Mouse (Mus musculus): ENCODE results near the gene Adam22.
"Not testable (repeated sequence)": the region's sequence is repeated elsewhere in the genome, so short reads cannot be mapped to it uniquely, and the experiment has no call there.

The Adam22 gene

GRCm38 (mm10) chr5:8326671-8327070, 41.3 kb downstream of the Adam22 start:
- no peak for DNase-seq (ENCODE audit: low spot score)

GRCm38 (mm10) chr5:8312324-8312723, 55.6 kb downstream of the Adam22 start:
- no peak for DNase-seq (ENCODE audit: low spot score)

- DNase-seq (ENCODE audit: low spot score) = no peak
Observed at GRCm38 (mm10) chr5:8310907-8311306, 57.1 kb downstream of the Adam22 start.

GRCm38 (mm10) chr5:8297719-8298419, 70.1 kb downstream of the Adam22 start:
- no peak for DNase-seq (ENCODE audit: low spot score)

- no peak for DNase-seq (ENCODE audit: low spot score)
Observed at GRCm38 (mm10) chr5:8293287-8293686, 74.7 kb downstream of the Adam22 start.

- DNase-seq (ENCODE audit: low spot score) = no peak
Observed at GRCm38 (mm10) chr5:8291496-8291895, 76.5 kb downstream of the Adam22 start.

GRCm38 (mm10) chr5:8289678-8290614, 78.0 kb downstream of the Adam22 start:
- no peak for DNase-seq (ENCODE audit: low spot score)

- DNase-seq (ENCODE audit: low spot score) = no peak
Observed at GRCm38 (mm10) chr5:8284123-8284522, 83.8 kb downstream of the Adam22 start.

GRCm38 (mm10) chr5:8276141-8276540, 91.8 kb downstream of the Adam22 start:
- DNase-seq (ENCODE audit: low spot score) = no peak

- no peak for DNase-seq (ENCODE audit: low spot score)
Observed at GRCm38 (mm10) chr5:8257366-8257765, 110.6 kb downstream of the Adam22 start.

- DNase-seq (ENCODE audit: low spot score) = no peak
Observed at GRCm38 (mm10) chr5:8256487-8256886, 111.5 kb downstream of the Adam22 start.

- DNase-seq (ENCODE audit: low spot score) = no peak
Observed at GRCm38 (mm10) chr5:8244696-8245095, 123.3 kb downstream of the Adam22 start.

- no peak for DNase-seq (ENCODE audit: low spot score)
Observed at GRCm38 (mm10) chr5:8243064-8243615, 124.8 kb downstream of the Adam22 start.

- no peak for DNase-seq (ENCODE audit: low spot score)
Observed at GRCm38 (mm10) chr5:8242660-8243059, 125.3 kb downstream of the Adam22 start.

GRCm38 (mm10) chr5:8227073-8227472, 140.9 kb downstream of the Adam22 start:
- DNase-seq (ENCODE audit: low spot score) = no peak

- DNase-seq (ENCODE audit: low spot score) = no peak
Observed at GRCm38 (mm10) chr5:8224321-8224705, 143.6 kb downstream of the Adam22 start.

GRCm38 (mm10) chr5:8223597-8224320, 144.2 kb downstream of the Adam22 start:
- no peak for DNase-seq (ENCODE audit: low spot score)

- DNase-seq (ENCODE audit: low spot score) = no peak
Observed at GRCm38 (mm10) chr5:8221630-8222029, 146.3 kb downstream of the Adam22 start.

- DNase-seq (ENCODE audit: low spot score) = no peak
Observed at GRCm38 (mm10) chr5:8215841-8216240, 152.1 kb downstream of the Adam22 start.

- DNase-seq (ENCODE audit: low spot score) = not testable (repeated sequence)
Observed at GRCm38 (mm10) chr5:8184992-8185391, 183.0 kb downstream of the Adam22 start.

GRCm38 (mm10) chr5:8180646-8181045, 187.3 kb downstream of the Adam22 start:
- no peak for DNase-seq (ENCODE audit: low spot score)

- no peak for DNase-seq (ENCODE audit: low spot score)
Observed at GRCm38 (mm10) chr5:8178111-8178510, 189.8 kb downstream of the Adam22 start.
